Mouse (Mus musculus): ENCODE data around the gene Nmi. TPM values are rescaled to one million over a fixed set of nuclear protein-coding genes. Genes with fewer than 3 reads are reported as not detected.
"Not testable (repeated sequence)": the region's sequence is repeated elsewhere in the genome, so short reads cannot be mapped to it uniquely, and the experiment has no call there.

Gene Nmi
- polyA plus RNA-seq (2015; fragmentation: Nextera tagmentation; extraction: Ambion mirVana): 16.9 and 21.6 TPM in 2 replicates

DNA sequence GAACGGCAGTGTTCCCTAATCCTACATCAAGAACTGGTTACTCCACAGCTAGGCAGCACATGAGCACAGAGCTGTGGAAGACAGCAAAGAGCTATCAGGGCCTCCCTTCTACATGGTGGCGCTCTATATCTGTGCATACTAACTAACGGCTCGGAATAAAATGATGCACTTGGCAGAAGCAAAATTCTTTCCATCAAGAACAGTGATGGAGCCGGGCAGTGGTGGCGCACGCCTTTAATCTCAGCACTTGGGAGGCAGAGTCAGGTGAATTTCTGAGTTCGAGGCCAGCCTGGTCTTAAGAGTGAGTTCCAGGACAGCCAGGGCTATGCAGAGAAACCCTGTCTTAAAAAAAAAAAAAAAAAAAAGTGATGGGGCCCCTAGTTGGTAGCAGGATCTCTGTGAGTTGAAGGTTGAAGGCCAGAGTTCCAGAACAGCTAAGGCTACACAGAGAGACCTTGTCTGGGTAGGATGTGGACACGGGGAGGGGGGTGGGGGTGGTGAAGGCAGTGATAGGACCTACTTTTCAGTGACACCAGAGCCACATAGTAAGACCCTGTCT lies at the start of gene Nmi:
Gene Nmi (minus strand): TSS at position 85 of the 559 bp plus-strand sequence.
- Histone ChIP-seq H3K4me3 (replicated peaks) (peak within 1 kb of the TSS; percentile 62), H3K4me1 (replicated peaks) (no peaks in the 10 kb centered on the region), H3K27me3 (replicated peaks) (no peaks in the 10 kb centered on the region), H3K9ac (peak within 1 kb of the TSS; percentile 58), H3K36me3 (no peaks in the 10 kb centered on the region), H3K9me3 (no peaks in the 10 kb centered on the region), H3K4me2 (replicated peaks) (peak within 1 kb of the TSS; percentile 72), H3K27ac (peak within 1 kb of the TSS; percentile 85)
- WGBS: 74% methylated on average over 9 of the region's 9 CpGs
- peak; percentile 75 for ATAC-seq

DNA sequence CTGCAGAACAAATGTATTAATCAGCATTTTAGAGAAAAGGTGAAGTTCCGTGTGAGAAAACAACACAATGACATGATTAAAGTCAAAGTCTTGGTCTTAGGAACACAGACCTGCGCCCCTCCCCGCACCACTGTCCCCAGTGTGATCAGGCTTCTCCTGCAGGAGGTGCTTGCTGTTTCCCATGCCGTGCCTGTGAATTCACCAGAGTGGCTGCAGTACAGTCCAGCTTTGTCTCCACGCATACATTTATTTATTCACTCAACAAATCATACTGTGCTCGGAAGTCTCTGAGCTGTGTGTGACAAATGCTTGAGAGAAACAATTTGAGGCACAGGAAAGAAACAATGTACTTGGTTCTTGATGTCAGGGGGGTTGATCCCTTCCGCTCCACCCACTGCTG lies 43.1 kb upstream of the Nmi start:
- Histone ChIP-seq H3K9ac (no peak overlapping the region), H3K9me3 (no peaks in the 10 kb centered on the region), H3K4me1 (replicated peaks) (no peaks in the 10 kb centered on the region), H3K36me3 (no peaks in the 10 kb centered on the region), H3K4me2 (replicated peaks) (no peak overlapping the region), H3K27me3 (replicated peaks) (no peaks in the 10 kb centered on the region), H3K27ac (no peak overlapping the region), H3K4me3 (replicated peaks) (no peak overlapping the region)
- WGBS: 39% methylated on average over 7 of the region's 7 CpGs
- ATAC-seq: no peak

DNA sequence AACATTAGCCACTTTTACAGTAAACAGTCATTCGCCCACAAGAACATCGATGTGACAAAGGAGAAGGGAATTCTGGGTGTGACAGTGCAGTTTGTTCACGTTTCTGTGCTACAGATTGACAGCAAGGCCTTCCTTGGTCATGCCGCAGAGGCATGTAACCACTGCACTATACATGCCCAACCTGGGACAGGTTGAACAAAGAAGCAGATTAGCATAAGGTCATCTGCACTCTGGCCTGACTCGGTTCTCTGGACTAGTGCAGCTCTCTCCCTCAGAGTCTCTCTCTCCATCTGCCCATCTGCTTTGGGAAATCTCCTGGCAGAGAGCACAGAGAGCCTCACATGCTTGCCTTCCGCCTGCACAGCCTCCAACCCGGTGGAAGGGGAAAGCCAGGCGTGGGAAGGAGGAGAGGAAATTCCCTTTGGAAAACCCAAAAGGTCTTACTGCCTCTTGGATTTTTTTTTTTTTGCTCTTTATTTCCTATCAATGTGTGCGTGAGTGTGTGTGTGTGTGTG lies 40.1 kb upstream of the Nmi start:
- Histone ChIP-seq H3K4me2 (replicated peaks) (no peak overlapping the region), H3K27me3 (replicated peaks) (no peaks in the 10 kb centered on the region), H3K4me1 (replicated peaks) (no peaks in the 10 kb centered on the region), H3K9ac (no peak overlapping the region), H3K36me3 (no peaks in the 10 kb centered on the region), H3K9me3 (no peaks in the 10 kb centered on the region), H3K27ac (no peak overlapping the region), H3K4me3 (replicated peaks) (no peak overlapping the region)
- WGBS: 75% methylated on average over 9 of the region's 9 CpGs
- ATAC-seq: no peak

DNA sequence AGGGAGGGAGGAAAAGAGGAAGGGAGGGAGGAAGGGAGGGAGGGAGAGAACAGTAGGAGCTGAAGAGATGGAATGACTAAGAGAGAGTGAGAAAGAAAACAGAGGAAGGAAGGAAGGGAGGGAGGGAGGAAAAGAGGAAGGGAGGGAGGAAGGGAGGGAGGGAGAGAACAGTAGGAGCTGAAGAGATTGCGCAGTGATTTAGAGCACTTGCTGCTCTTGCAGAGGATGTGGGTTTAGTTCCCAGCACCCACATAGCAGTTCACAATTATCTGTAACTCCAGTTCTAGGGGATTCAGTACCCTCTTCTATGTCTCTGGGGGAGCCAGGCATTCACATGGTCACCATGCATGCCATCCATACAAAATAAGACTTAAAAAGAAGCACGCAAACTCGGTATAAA lies 38.5 kb upstream of the Nmi start:
- H3K4me3 ChIP-seq (replicated peaks); H3K36me3 ChIP-seq; H3K27ac ChIP-seq; H3K9ac ChIP-seq; H3K27me3 ChIP-seq (replicated peaks); H3K4me2 ChIP-seq (replicated peaks); H3K4me1 ChIP-seq (replicated peaks); H3K9me3 ChIP-seq; ATAC-seq: not testable (repeated sequence)
- 84% methylated on average over 3 of the region's 3 CpGs for WGBS

DNA sequence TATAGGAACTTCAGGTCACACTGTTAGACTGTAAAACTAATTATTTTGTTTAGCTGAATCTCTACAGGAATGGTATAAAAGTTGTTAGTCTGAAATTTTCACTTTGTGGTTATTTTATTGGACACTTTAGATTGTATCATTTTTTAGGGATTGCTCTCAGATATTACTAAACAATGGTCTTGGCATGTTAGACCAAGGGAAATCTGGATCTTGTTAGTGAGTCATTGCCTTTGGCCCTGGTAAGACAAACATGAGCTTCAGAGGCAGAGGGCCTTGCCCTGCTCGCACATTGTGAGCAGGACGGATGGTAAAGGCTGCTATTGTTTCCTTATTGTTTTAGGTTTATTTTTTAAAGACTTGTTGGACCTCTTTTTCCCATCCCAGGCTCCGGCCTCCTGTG lies 33.1 kb upstream of the Nmi start:
- Histone ChIP-seq H3K4me3 (replicated peaks) (no peak overlapping the region), H3K4me1 (replicated peaks) (no peaks in the 10 kb centered on the region), H3K4me2 (replicated peaks) (no peak overlapping the region), H3K36me3 (no peaks in the 10 kb centered on the region), H3K9me3 (no peaks in the 10 kb centered on the region), H3K27ac (no peak overlapping the region), H3K9ac (no peak overlapping the region), H3K27me3 (replicated peaks) (no peaks in the 10 kb centered on the region)
- WGBS: 72% methylated on average over 3 of the region's 3 CpGs
- no peak for ATAC-seq

DNA sequence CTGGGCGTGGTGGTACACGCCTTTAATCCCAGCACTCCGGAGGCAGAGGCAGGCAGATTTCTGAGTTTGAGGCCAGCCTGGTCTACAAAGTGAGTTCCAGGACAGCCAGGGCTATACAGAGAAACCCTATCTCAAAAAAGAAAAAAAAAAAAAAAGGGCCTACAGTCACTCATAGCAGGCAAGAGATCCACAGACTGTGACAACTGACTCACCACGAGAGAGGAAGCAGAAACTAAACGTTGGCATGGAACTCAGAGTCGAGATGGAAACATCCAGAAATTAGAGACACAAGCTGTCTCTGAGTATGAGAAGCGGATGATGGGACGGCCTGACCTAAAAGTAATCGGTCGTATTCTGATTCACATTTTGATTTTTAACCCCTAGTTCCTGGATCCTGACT lies 29.0 kb upstream of the Nmi start:
- not testable (repeated sequence) for H3K27ac ChIP-seq; H3K9me3 ChIP-seq; H3K36me3 ChIP-seq; H3K4me3 ChIP-seq (replicated peaks); H3K9ac ChIP-seq; H3K27me3 ChIP-seq (replicated peaks); H3K4me1 ChIP-seq (replicated peaks); ATAC-seq; H3K4me2 ChIP-seq (replicated peaks)
- WGBS: 88% methylated on average over 10 of the region's 10 CpGs

DNA sequence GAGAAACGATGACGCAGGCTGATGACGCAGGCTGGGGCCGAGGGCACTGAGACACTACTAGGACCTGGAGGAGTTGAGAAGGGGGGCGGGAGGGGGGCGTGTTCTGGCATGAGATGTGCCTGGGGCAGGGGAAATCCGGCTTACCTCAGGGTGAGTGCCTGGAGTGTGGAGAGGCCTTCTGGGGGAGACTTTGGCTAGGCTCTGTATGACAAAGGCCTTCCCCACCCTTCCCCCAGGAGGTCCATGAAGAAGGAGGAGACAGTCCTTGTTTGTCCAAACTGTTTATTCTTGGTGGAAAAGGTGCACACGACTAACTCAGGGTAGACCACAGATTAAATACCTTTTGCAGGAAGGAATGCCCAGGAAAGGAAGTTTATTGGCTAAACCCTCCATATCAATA lies 28.2 kb upstream of the Nmi start:
- Histone ChIP-seq H3K27me3 (replicated peaks) (no peaks in the 10 kb centered on the region), H3K36me3 (no peaks in the 10 kb centered on the region), H3K9ac (no peak overlapping the region), H3K4me3 (replicated peaks) (no peak overlapping the region), H3K9me3 (no peaks in the 10 kb centered on the region), H3K4me1 (replicated peaks) (no peaks in the 10 kb centered on the region), H3K27ac (no peak overlapping the region), H3K4me2 (replicated peaks) (no peak overlapping the region)
- WGBS: 86% methylated on average over 8 of the region's 8 CpGs
- ATAC-seq: no peak

DNA sequence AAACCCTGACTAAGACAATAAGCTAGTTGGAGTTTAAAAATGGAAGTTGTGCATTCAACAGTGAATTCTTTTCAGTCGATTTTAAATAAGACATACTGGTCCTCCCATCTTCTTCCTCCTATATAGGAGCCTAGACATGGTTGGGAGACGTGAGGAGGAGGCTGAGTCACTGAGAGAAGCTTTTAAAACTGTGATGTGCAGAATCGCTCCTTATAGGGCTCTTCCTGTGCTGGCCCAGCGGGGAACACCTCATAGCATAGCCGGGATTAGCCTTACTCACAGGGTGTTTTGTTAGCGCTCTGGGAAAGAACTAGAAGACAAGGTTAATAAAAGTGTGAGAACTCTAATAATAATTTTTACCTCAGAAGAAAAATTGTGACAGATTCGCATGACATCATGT lies 26.7 kb upstream of the Nmi start:
- H3K36me3 ChIP-seq: no peaks in the 10 kb centered on the region
- 73% methylated on average over 7 of the region's 7 CpGs for WGBS
- no peaks in the 10 kb centered on the region for H3K9me3 ChIP-seq
- no peak overlapping the region for H3K4me3 ChIP-seq (replicated peaks)
- no peak overlapping the region for H3K27ac ChIP-seq
- no peak for ATAC-seq
- H3K4me1 ChIP-seq (replicated peaks): no peaks in the 10 kb centered on the region
- no peaks in the 10 kb centered on the region for H3K27me3 ChIP-seq (replicated peaks)
- no peak overlapping the region for H3K4me2 ChIP-seq (replicated peaks)
- no peak overlapping the region for H3K9ac ChIP-seq

DNA sequence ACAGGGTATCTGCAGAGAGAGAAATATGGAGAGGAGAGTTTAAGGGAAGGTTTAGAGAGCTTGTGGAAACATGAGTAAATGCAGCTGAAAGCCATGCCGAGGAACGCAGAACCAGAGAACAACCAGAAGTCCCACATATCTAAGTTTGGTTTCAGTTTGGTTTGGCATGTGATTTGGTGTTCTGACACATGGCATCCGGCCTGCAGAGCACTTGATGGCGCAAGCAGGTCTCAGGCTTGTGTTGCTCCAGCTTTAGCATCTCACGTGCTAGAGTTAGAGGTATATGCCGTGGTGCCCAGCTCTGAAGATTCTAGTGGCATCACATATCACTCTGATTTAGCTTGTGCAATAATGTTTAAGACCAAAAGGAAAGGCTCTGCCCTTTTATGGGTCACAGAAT lies 18.2 kb upstream of the Nmi start:
- H3K9me3 ChIP-seq: no peaks in the 10 kb centered on the region
- no peaks in the 10 kb centered on the region for H3K36me3 ChIP-seq
- no peaks in the 10 kb centered on the region for H3K27me3 ChIP-seq (replicated peaks)
- no peak overlapping the region for H3K4me3 ChIP-seq (replicated peaks)
- WGBS: 89% methylated on average over 6 of the region's 6 CpGs
- no peak overlapping the region for H3K27ac ChIP-seq
- ATAC-seq: no peak
- H3K4me1 ChIP-seq (replicated peaks): no peaks in the 10 kb centered on the region
- H3K9ac ChIP-seq: no peak overlapping the region
- H3K4me2 ChIP-seq (replicated peaks): no peak overlapping the region

DNA sequence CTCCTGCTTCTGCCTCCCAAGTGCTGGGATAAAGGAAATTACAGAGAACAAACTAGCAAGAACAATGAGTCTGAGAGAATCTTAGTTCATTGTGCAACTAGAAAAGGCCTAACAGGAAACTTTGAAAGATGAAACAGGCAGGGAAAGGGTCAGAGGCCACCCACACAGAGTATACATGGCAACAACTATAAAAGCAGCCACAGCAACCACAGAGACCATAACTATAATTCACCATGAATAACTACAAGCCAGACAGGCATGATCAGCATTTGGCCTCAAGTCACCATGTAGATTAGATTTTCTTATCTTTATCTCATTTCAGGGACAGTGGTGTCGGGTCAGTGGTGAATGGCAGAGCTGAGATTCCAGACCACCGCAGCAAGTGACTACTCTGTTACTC lies 16.3 kb upstream of the Nmi start:
- no peak for ATAC-seq
- WGBS: 66% methylated on average over 2 of the region's 2 CpGs

DNA sequence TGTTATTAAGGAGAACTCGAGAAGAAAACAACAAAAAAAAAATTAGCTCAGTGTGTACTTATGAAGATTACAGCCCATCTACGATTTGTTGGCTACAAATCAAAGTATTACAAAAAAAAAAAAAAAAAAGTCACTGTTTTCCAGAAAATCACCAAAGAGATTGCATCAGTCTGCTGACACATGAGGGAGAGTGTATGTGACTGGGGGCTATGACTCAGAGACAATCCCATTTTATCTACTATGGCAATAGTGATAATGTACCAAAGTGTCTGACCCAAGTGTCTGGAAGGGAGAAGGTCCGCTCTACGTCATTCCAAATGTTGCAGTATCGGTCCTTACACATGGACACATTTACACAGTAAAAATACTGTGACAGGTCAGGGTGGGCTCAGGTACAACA lies 13.4 kb upstream of the Nmi start:
- no peak overlapping the region for H3K4me2 ChIP-seq (replicated peaks)
- no peaks in the 10 kb centered on the region for H3K27me3 ChIP-seq (replicated peaks)
- no peaks in the 10 kb centered on the region for H3K36me3 ChIP-seq
- no peaks in the 10 kb centered on the region for H3K9me3 ChIP-seq
- H3K9ac ChIP-seq: no peak overlapping the region
- H3K27ac ChIP-seq: no peak overlapping the region
- no peak overlapping the region for H3K4me3 ChIP-seq (replicated peaks)
- WGBS: 86% methylated on average over 5 of the region's 5 CpGs
- H3K4me1 ChIP-seq (replicated peaks): no peaks in the 10 kb centered on the region
- no peak for ATAC-seq

More for the DNA sequence above, 16.3 kb upstream of the Nmi start:
- no peaks in the 10 kb centered on the region for H3K27me3 ChIP-seq (replicated peaks)
- no peak overlapping the region for H3K9ac ChIP-seq
- H3K4me2 ChIP-seq (replicated peaks): no peak overlapping the region
- H3K36me3 ChIP-seq: no peaks in the 10 kb centered on the region
- no peaks in the 10 kb centered on the region for H3K9me3 ChIP-seq
- H3K4me1 ChIP-seq (replicated peaks): no peaks in the 10 kb centered on the region
- H3K4me3 ChIP-seq (replicated peaks): no peak overlapping the region
- no peak overlapping the region for H3K27ac ChIP-seq

DNA sequence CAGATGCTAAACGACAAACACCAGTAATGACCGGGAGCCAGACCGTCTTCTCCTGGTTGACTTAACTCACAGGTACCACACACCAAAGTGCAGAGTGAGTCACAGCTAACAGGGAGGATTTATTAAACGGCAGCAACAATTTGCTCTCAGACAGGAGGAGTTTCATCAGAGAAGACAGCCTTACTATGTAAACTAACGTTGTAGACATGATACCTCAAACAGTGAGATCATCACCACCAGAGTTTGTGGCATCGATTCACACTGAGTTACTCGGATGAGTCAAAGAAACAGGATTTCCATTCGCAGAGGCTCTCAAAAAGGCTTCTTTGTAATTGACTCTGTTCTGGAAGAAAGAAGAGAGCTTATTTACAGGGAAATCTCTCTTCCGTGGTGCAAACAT lies 12.9 kb upstream of the Nmi start:
- Histone ChIP-seq H3K4me3 (replicated peaks) (no peak overlapping the region), H3K9ac (no peak overlapping the region), H3K4me2 (replicated peaks) (no peak overlapping the region), H3K9me3 (no peaks in the 10 kb centered on the region), H3K27ac (no peak overlapping the region), H3K27me3 (replicated peaks) (no peaks in the 10 kb centered on the region), H3K36me3 (no peaks in the 10 kb centered on the region), H3K4me1 (replicated peaks) (no peaks in the 10 kb centered on the region)
- ATAC-seq: no peak
- WGBS: 62% methylated on average over 9 of the region's 9 CpGs

DNA sequence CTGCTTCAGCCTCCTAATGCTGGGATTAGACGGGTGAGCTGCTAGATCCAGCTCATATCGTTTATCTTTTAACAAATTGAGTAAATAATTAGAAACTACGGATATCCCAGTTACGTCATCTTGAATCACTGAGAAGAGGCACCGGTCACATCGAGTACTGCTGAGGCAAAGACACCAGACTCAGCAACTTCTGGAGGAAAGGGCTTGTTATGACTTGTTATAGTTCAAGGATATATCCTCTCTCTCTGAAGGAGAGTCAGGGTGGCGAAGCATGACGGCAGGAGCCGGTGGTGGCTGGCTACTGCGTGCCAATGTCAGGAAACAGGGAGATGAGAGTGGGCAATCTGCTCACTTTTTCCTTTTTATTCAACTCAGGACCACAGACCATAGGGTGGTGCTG lies 11.9 kb upstream of the Nmi start:
- Histone ChIP-seq H3K4me2 (replicated peaks) (no peak overlapping the region), H3K4me1 (replicated peaks) (no peaks in the 10 kb centered on the region), H3K36me3 (no peaks in the 10 kb centered on the region), H3K27ac (no peak overlapping the region), H3K9me3 (no peaks in the 10 kb centered on the region), H3K27me3 (replicated peaks) (no peaks in the 10 kb centered on the region), H3K9ac (no peak overlapping the region), H3K4me3 (replicated peaks) (no peak overlapping the region)
- 85% methylated on average over 10 of the region's 10 CpGs for WGBS
- ATAC-seq: no peak
